Mouse (Mus musculus) liver, embryonic 14.5 days (tissue): Measurements from ENCODE around the gene Orc1.

Experiments used
- CTCF ChIP-seq: IDR thresholded peaks from 2 replicates; pipeline ENCODE4 v1.5.1; 2016; ENCODE audit warnings: antibody characterized with exemption, low read depth, control low read depth
- EP300 ChIP-seq: IDR thresholded peaks from 2 replicates; pipeline ENCODE4 v1.6.1; 2016; ENCODE audit warnings: antibody characterized with exemption, low read depth

- TF ChIP-seq EP300: no peak
- TF ChIP-seq CTCF: no peak
Measured at GRCm38 (mm10) chr4:108595785-108596184, 16.6 kb downstream of the Orc1 start.
